Mouse (Mus musculus): Measurements from ENCODE around the gene Sfi1. TPM values are rescaled to one million over a fixed set of nuclear protein-coding genes. Genes with fewer than 3 reads are reported as not detected.
"Not testable (repeated sequence)": the region's sequence is repeated elsewhere in the genome, so short reads cannot be mapped to it uniquely, and the experiment has no call there.

The Sfi1 gene
- total RNA-seq, 2 experiments from 2014 or later = 56.3 to 57.2 TPM

DNA sequence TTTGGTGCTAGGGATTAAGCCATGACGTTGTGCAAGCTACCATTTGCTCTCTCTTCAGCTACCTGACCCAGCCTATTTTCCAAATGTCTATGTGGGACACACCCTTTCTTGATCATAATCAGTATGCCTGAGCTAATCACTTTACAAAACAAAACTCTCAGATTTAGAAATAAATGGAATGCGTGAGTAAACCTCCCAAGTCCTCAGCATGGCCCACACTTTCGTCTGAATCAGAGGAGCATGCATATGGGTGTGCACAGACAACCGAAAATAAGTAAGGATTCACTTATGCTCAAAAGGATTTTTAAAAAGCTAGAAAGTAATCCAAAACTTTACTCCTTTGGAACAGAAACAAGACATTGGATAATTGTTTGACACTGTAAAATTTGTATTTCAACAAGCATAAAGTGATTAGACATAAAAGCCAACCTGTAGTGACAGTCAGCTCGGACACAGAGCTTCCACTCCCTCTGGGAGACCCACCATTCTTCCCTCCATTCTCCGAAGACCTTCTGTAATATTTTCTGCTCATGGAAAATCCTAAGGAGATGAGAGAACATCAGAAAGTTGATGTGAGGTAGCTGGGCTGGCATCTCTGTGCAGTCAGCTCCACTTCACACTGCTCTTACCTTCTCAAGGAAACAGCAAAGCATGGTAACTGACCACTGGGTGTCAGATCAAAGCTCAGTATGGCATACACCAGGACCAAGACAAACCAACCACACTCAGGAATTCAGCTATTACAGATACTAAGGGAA, 14.1 kb downstream of the Sfi1 start:
- DNase-seq (ENCODE audit: low spot score in 2 of 2) = not testable (repeated sequence)

- peak; percentile 54 to 60 for DNase-seq (ENCODE audit: low spot score in 2 of 2)
Measured at GRCm38 (mm10) chr11:3173425-3174318, 19.6 kb downstream of the Sfi1 start.

DNA sequence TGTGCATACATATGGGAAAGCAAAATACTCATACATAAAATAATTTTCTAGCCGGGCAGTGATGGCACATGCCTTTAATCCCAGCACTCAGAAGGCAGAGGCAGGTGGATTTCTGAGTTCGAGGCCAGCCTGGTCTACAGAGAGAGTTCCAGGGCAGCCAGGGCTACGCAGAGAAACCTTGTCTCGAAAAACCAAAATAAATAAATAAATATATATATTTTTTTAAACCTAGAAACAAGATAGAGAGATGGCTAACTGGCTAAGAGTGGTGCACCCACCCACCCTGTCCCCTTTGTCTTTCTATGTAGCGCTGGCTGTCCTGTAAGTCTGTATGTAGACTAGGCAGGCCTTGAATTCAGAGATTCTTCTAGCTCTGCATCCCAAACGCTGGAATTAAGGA, 20.7 kb downstream of the Sfi1 start:
- not testable (repeated sequence) for DNase-seq (ENCODE audit: low spot score in 2 of 2)

DNA sequence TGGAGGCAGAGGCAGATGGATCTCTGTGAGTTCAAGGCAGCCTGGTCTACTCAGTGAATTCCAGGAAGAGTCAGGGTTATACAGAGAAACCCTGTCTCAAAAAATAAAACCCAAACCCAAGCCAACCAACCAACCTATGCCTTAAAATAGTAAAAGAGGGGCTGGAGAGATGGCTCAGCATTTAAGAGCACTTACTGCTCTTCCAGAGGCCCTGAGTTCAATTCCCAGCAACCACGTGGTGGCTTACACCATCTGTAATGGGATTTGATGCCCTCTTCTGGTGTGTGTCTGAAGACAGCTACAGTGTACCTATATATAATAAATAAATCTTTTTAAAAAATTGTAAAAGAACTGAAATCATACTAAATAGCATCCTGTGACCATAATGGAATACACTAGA, 21.3 kb downstream of the Sfi1 start:
- peak in 1 of 2 experiments; percentile 36 for DNase-seq (ENCODE audit: low spot score in 2 of 2)

- DNase-seq (ENCODE audit: low spot score in 2 of 2) = not testable (repeated sequence)
Measured at GRCm38 (mm10) chr11:3169042-3169441, 24.2 kb downstream of the Sfi1 start.

GRCm38 (mm10) chr11:3167571-3168001, 25.7 kb downstream of the Sfi1 start:
- peak in 1 of 2 experiments; percentile 52 for DNase-seq (ENCODE audit: low spot score in 2 of 2)

- not testable (repeated sequence) for DNase-seq (ENCODE audit: low spot score in 2 of 2)
Measured at GRCm38 (mm10) chr11:3167129-3167528, 26.1 kb downstream of the Sfi1 start.

DNA sequence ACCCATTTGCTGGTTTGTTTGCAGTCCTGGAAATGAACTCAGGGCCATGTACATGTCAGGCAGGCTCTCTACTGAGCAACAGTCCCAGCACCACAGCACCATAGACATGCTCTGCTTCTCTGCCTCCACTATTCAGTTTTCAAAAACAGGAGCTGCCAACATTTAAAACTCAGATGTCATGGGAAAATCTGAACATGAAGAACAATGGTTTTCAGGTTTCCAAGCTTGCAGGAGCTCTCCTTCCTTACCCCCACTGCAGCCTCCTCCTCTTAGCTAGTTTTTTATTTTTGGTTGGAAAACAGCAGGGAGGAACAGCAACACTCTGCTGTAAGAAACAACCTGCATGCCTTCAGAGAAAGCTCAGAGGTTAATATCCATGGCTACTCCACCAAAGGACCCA, 26.9 kb downstream of the Sfi1 start:
- DNase-seq (ENCODE audit: low spot score in 2 of 2) = peak in 1 of 2 experiments; percentile 42

- DNase-seq (ENCODE audit: low spot score in 2 of 2) = not testable (repeated sequence)
Measured at GRCm38 (mm10) chr11:3165210-3165782, 28.0 kb downstream of the Sfi1 start.

DNA sequence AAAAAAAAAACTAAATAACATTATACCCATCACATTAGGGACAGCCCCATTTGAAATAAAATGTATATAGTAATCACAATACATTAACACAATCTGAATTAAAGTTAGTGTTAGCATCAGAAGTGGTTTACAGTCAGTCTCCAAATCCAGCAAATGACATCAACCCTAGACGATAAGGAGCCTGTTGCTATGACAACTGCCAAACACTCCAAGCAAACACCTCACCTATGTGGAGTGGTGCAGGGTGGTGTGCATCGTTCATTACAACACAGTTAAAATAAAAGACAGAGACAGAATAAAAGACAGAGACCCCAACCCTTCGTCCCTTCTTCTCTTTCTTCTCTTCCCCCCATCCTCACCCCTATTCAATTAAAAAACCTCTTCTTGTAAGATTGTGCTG, 29.6 kb downstream of the Sfi1 start:
- DNase-seq (ENCODE audit: low spot score in 2 of 2) = not testable (repeated sequence)

DNA sequence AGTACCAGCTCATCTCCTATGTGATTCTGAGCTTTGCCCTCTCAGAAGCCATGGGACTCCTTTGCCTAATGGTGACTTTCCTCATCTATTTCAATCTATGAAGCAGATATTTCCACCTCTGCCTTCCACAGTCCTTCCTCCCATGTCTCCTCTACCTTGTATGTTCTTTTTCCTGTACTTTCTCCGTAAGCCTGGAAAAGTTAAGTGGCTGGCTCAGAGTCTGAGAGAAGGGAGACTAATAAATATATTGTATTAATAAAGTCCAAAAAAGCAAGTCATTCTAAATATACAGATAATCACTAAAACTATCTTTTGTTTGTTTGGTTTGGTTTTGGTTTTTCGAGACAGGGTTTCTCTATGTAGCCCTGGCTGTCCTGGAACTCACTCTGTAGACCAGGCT, 30.1 kb downstream of the Sfi1 start:
- DNase-seq (ENCODE audit: low spot score in 2 of 2) = not testable (repeated sequence)

DNA sequence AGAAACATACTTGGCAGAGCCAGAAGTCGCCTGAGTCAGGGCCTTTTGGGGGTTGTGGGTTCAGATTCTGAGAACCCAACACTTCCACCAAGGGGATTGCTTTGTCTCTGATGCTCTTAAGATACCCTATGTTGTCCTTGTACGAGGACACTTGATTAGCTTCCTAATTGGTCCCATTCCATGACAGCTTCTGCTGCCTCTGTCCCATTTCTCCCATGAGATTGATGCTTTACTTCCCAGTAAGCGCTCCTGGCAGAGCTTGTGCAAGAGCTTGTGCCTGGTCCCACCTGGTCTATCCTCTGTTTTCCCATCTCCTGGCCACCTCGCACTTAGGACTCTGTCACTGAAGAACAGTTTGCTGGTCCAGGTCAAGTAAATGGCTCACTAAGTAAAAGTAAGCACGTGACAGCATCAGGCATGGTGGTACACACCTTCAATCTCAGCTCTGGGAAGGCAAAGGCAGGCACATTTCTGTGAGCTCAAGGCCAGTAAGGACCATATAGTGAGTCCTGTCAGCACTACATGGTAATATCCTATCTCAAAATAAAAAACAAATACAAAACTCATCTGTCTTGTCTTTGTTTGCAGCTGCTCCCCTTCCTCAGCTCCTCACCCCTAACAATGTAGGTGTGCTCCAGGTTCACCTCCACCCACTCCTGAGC, 30.9 kb downstream of the Sfi1 start:
- DNase-seq (ENCODE audit: low spot score in 2 of 2) = peak in 1 of 2 experiments; percentile 54

GRCm38 (mm10) chr11:3161370-3161769, 31.9 kb downstream of the Sfi1 start:
- peak in 1 of 2 experiments; percentile 64 for DNase-seq (ENCODE audit: low spot score in 2 of 2)

GRCm38 (mm10) chr11:3158800-3159199, 34.5 kb downstream of the Sfi1 start:
- DNase-seq (ENCODE audit: low spot score in 2 of 2) = not testable (repeated sequence)

DNA sequence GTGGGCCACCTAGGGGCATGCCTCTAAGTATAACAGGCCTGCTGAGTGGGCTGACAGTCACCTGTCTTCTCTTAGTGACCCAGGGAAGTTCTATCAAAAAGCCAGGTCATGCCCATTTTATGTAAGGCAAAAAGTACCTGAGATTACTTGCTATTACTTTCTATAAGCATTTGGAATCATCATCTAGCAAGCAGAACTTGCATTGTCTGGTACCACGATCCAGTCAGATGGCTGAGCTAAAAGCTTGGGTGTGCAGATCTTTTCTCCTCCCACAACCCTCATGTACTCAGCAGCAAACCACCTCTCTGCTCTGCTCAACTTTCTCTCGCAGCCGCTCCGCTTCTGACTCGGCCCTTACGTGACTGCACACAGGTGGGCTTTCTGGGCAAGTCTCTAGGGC, 35.3 kb downstream of the Sfi1 start:
- DNase-seq (ENCODE audit: low spot score in 2 of 2) = peak in 1 of 2 experiments; percentile 72

GRCm38 (mm10) chr11:3156991-3157390, 36.3 kb downstream of the Sfi1 start:
- not testable (repeated sequence) for DNase-seq (ENCODE audit: low spot score in 2 of 2)

DNA sequence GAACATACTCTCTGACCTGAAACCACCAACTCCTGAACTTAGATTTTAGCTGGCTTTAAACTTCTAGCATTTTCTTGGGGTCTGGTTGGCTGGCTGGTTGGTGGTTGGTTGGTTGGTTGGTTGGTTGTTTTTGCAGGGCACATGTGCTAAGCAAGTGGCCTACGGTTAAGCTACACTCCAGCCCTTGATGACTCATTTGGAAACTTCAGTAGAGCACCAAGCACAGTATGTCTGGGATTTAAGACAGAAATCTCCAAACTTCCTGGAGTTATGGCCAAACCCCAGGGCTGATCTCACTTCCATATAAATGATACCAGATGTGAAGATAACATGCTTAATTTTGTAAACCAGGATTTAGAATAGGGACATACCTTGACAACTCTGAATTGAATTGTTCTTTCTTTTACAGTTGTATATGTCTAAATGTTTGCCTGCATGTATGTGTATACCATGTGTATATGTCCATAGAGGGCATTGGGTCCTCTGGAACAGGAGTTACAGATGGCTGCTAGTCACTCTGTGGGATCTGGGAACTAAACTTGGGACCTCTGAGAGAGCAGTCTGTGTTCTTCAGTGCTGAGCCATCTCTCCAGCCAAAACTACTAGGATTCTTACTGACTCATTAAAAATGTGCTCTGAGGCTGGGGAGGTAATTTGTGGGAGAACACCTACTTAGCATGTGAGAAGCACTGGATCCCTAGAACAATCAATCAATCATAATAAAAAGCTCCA, 39.4 kb downstream of the Sfi1 start:
- DNase-seq (ENCODE audit: low spot score in 2 of 2) = peak; percentile 55 to 67

GRCm38 (mm10) chr11:3151358-3151757, 41.9 kb downstream of the Sfi1 start:
- not testable (repeated sequence) for DNase-seq (ENCODE audit: low spot score in 2 of 2)

GRCm38 (mm10) chr11:3150677-3151003, 42.6 kb downstream of the Sfi1 start:
- DNase-seq (ENCODE audit: low spot score in 2 of 2) = not testable (repeated sequence)

GRCm38 (mm10) chr11:3150003-3150676, 43.1 kb downstream of the Sfi1 start:
- not testable (repeated sequence) for DNase-seq (ENCODE audit: low spot score in 2 of 2)
